Mouse (Mus musculus) cerebellum, adult (tissue): ENCODE data around the gene Dnajc5.
A peak's percentile ranks its signal among the peaks of the same experiment; 100 is the strongest.

Source experiments
- ATAC-seq: cut with Nextera tagmentation; 2 replicates; pipeline ENCODE4 v1.9.2; 2017; ENCODE audit warnings: mild to moderate bottlenecking, moderate library complexity, mixed read lengths; ENCODE audit not compliant: insufficient number of reproducible peaks, low FRiP score, low TSS enrichment

The Dnajc5 gene

GRCm38 (mm10) chr2:181509191-181509590 lies 11.1 kb upstream of the Dnajc5 start:
- ATAC-seq = no peak

GRCm38 (mm10) chr2:181511231-181511630 lies 9.1 kb upstream of the Dnajc5 start:
- no peak for ATAC-seq

- ATAC-seq = no peak
These were observed 1.1 kb upstream of the Dnajc5 start for GRCm38 (mm10) chr2:181519201-181519600.

GRCm38 (mm10) chr2:181520936-181521227 lies 597 bp downstream of the Dnajc5 start:
- no peak; the same call in 1 of the 2 replicates for ATAC-seq

DNA sequence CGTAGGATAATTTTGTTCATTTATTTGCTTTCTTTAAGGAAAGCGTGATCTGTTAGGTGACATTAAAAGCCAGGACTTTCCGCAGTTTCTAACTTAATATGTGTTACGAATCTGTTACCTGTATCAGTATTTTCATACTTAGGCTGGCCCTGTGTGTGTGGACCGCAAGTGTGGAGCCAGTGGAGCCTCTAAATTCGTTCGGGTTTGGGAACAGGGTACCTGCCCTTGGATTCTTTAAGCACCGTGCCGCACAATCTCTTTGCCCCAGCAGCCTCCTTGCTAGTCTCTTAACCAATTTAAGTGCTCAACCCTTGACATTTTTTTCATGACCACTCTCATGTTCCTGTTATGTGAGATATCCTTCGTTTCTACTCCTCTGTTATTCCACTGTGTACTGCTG lies 1.2 kb downstream of the Dnajc5 start:
- no peak for ATAC-seq

DNA sequence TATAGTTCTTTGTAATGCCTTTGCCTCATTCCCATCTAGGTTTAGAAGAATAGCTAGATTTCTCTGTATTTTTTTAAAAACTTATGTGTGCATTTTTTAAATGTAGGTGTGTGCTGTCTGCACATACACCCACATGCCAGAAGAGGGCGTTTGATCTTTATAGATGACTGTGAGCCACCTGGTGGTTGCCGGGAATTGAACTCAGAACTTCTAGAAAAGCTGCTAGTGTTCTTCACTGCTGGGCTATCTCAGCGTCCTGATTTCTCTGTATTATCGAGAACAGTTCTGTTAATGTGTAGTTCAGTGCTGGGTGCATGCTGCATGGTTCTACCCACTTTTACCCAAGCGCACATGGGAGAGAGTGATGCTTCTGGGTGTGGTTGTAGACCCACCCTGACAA lies 2.5 kb downstream of the Dnajc5 start:
- no peak for ATAC-seq

DNA sequence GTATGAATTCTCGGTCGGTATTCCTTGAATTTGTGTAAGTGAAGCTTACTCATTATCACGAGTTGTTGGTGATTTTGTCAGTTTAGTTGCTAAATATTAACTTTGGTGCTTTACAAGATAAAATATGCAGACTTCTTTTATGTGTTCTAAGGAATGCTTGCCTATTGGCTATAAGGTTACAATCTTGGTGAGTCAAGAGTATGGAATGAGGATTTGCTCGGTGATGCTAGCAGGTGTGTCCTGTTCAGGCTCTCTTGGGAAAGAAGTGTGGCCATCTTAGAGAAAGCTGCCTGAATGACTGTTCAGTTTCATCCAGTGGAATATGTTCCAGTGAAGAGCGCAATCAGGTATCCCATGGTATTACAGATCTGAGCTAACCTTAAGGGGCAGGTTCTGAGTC lies 5.2 kb downstream of the Dnajc5 start:
- ATAC-seq = no peak

GRCm38 (mm10) chr2:181529076-181529475 lies 8.8 kb downstream of the Dnajc5 start:
- no peak for ATAC-seq

DNA sequence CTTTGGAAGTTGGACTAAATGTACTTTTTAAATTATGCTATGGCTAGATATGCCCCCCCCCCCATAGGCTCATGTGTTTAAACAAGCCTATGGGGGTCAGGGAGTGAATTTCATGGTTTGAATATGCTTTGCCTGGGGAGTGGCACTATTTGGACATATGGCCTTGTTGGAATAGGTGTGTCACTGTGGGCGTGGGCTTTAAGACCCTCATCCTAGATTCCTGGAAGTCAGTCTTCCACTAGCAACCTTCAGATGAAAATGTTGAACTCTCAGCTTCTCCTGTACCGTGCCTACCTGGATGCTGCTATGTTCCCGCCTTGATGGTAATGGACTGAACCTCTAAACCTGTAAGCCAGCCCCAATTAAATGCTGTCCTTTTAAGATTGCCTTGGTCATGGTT lies 12.3 kb downstream of the Dnajc5 start:
- no peak for ATAC-seq

DNA sequence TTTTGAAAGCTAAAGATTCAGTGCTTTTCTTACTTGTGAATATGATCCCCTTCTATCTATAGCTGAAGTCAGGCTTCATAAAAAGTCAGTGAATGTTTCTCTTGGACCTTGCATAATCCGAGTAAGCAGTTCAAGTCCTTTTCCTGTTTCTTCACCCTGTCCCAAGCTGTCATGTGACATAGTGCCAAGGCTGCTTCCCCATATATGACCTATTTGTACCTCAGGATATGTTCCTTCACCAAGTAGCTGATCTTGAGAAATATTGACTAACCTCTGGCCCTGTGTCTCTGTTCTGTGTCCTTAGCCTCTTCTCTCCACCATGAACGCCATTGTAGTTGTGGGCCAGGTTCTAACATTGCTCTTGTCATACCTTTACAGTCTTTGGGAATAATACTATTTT lies 16.1 kb downstream of the Dnajc5 start:
- ATAC-seq = no peak

DNA sequence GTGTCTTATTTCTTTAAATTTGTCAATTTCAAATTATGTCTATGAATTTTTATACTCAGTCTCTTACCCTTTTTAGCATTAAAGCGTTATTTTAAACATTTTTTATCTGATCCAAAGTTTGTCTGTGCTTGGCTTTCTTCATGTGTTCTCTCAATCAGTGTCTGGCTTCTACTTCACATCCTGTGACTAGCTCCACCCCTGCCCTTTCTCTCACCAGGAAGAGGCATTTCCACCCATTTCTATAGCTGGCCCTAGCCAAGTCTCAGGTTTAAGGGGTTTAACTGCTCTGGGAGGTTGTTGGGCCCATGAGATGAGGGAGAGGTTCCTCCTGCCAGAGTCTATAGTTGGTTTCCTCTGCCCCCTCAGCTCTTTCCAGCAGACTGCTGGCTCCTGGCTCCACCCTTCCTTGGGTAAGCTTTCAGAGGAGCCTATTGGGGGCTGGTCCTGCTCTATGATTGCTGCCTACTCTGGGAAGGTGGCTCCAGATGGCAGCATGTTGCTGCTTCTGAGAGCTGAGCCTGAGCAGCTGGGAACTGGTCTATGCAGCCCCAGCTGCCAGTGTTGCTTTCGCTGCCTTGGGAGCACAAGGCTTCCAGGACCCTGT lies 17.3 kb downstream of the Dnajc5 start:
- ATAC-seq = 0 out of 2 replicates have a peak, but pooled peaks have one; percentile 36

DNA sequence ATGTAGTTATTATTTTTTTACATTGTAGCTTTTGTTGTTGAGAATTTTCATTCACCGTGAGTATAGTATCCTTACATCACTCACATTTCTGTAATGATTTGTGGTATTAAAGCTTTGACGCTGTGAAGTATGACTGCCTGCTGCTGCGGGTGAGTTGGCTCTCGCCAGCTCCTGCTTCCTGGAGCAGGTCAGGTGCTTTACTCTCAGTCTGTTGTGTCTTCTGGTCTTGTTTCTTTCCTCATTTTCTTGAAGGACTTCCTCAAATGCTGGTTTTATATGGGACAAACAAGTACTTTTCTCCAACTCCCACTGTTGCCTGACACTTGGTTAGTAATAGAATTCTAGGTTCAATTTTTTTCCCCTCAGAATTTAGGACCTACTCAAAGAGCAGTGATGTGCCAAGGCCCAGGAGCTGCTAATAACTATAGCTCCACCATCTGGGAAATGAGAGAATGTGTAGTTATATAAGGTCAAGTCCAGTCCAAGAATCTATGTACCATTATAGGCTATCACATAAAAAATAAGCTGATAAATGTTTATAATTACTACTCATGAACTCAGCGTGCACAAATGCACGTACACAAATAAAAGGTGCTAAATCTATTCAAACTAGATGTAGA lies 21.6 kb downstream of the Dnajc5 start:
- no peak for ATAC-seq

DNA sequence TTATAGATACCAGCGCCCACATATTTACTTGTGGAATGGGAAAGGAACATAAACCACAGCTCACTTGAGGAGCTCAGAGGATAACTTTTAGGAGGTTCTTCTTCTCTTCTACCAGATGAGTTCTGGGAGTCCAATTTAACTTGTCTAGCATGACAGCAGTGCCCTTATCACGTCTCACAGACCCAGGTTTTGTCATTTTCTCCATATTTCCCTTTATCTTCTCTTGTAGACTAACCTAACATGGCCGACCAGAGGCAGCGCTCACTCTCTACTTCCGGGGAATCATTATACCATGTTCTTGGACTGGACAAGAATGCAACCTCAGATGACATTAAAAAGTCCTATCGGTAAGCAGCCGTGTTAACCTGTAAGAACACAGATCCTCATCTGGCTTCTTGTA lies 25.9 kb downstream of the Dnajc5 start:
- no peak for ATAC-seq

DNA sequence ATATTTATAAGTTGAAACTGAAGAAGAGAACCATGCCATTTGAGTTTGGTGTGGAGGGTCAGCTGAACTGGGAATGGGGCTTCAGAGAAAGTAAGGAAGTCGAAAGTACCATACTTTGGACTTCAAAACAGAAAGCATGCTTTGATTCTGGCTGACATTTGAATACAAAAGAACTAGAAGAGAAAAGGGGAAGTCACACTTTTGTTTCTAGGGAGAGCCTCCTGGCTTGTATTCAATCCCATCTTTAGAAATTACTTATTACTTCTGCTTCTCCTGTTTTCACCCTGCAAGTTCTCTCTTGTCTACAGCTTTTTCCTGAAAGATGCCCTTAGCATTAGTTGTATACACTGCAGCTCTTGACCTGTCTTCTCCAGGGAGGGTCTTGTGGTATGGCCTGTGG lies 27.9 kb downstream of the Dnajc5 start:
- no peak for ATAC-seq

DNA sequence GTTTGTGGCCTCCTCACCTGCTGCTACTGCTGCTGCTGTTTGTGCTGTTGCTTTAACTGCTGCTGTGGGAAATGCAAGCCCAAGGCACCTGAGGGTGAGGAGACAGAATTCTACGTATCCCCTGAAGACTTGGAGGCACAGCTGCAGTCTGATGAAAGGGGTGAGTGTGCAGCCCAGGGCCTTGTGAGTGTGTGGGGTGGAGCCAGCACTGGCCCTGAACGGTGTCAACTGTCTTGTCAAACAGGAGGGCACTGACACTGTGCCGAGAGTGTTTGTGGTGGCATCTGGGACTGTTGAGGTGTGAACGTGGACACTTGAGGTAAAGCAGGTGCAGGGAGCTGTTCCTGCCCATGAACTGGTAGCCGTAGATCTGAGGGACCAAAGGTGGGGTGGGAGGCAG lies 28.4 kb downstream of the Dnajc5 start:
- no peak for ATAC-seq

DNA sequence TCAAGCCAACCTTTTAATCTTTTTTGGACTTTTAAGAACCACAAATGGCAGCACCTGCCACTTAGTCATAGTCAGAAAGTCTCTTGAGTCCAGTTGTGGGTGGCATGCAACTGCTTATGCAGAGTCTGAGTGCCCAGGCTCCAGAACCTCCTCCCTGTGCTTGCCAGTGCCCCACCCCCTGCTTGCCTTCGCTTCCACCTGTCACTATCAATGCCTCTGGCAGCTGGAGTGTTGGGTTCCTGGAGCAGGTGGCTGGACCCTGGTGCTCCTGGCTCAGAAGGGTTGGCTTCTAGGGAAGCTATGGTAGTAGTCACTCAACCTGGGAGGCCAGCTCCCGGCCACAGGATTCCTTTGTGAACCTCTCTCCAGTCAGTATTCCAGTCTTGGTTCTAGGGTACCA lies 29.9 kb downstream of the Dnajc5 start:
- ATAC-seq = no peak

DNA sequence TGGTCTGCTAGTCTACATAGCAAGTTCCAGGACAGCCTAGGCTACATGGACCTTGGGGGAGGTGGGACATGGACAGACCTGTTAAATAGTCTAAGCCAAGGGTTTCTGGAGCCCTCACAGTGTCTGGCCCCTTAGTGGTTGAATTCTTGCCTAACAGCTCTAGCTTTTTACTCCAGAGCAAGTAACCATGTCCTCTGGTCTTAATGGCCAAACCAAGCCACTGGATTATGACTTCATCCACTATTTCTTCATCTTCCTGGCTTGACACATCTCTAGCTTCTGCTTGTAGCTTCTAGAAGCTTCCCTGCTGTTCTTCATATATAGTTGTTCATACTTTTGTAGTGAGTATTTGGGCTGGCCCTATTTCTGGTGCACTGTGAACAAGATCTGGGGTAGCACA lies 33.5 kb downstream of the Dnajc5 start:
- ATAC-seq = no peak

DNA sequence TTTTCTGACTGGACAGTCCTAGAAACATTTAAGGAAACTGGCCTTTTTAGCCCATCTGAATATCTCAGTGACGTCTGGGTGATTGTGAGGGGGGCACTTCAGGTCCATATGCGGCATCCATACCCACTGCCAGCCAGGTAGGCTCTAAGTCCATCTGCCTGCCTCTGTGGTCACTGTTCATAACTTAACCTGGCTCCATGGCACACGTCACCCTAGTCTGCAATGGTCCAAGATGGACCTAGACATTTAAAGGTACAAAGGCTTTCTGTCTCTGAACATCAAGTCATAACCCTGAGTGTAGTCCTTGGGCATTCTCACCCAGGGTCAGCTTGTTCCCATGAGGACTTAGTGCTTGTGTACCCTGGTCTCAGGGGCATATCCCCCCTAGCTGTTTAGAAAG lies 47.1 kb downstream of the Dnajc5 start:
- no peak for ATAC-seq

- ATAC-seq = no peak
These were observed 48.2 kb downstream of the Dnajc5 start for GRCm38 (mm10) chr2:181568272-181569008.

DNA sequence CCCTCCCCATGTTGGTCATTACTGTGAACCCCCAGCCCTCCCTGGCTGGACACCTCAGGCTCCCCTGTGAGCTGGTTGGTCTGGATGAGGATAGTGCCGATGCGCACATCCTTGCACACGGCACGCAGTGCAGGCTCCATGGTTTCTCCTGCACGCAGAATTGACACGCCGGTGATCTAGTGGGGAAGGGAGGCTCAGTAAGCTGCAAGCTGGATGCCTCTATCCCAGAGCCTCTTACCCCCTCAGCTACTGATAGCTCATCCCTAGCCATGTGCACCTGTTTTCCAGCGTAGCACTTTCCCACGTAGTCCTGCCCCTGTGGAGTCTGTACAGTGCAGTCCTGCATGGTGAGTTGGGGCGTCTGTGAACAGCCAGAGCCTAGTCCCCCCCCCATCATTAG lies 49.6 kb downstream of the Dnajc5 start:
- ATAC-seq = no peak

DNA sequence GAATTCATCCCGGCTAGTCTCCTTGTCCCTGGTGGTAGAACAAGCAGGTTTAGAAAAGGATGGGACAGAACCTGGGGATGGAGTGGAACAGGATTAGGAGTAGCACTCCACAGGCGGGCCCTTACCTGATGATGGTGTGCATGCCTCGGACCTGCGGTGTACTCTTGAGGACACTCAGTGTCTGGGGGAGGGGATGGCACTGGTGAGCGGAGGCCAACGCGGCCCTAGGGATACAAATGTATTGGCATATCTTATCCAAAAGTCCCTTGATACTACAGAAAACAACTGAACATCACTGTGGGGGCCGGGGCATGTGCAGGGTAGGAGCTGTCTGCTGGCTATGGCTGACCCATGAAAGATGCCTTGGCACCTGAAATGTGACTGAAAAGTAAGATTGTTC lies 50.1 kb downstream of the Dnajc5 start:
- no peak for ATAC-seq
